Mouse (Mus musculus) heart, embryonic 13.5 days (tissue): ENCODE results near the gene Gm36210. TPM values are rescaled to one million over a fixed set of nuclear protein-coding genes. Genes with fewer than 3 reads are reported as not detected.
A peak's percentile ranks its signal among the peaks of the same experiment; 100 is the strongest.

Source experiments
- ATAC-seq: fragments of 200-750 bp; cut with Nextera tagmentation; 2 replicates; pipeline ENCODE4 v1.8.0; 2017; ENCODE audit warnings: moderate TSS enrichment; ENCODE audit not compliant: insufficient number of reproducible peaks, low FRiP score, low TSS enrichment; ENCODE audit errors: extremely low read depth
- H3K27ac ChIP-seq: fragments of 300-500 bp; sonication (generic); replicated peaks from 2 replicates; pipeline ENCODE4 v1.5.1; 2015; ENCODE audit warnings: moderate library complexity, mild to moderate bottlenecking, inconsistent platforms
- H3K27me3 ChIP-seq: fragments of 300-500 bp; sonication (generic); replicated peaks from 2 replicates; pipeline ENCODE4 v1.6.1; 2015; ENCODE audit warnings: mild to moderate bottlenecking, inconsistent platforms
- H3K36me3 ChIP-seq: fragments of 300-500 bp; sonication (generic); 2 replicates; pipeline ENCODE4 v1.6.1; 2015; ENCODE audit warnings: mild to moderate bottlenecking, inconsistent platforms
- H3K4me1 ChIP-seq: fragments of 300-500 bp; sonication (generic); 2 replicates; pipeline ENCODE4 v1.6.1; 2015; ENCODE audit warnings: inconsistent platforms
- H3K4me2 ChIP-seq: fragments of 300-500 bp; sonication (generic); 2 replicates; pipeline ENCODE4 v1.6.1; 2015; ENCODE audit warnings: inconsistent platforms, mild to moderate bottlenecking, moderate library complexity
- H3K4me3 ChIP-seq: fragments of 300-500 bp; sonication (generic); 2 replicates; pipeline ENCODE4 v1.5.1; 2015; ENCODE audit warnings: moderate library complexity, mild to moderate bottlenecking, inconsistent platforms
- H3K9ac ChIP-seq: fragments of 300-500 bp; sonication (generic); 2 replicates; pipeline ENCODE4 v1.6.1; 2015; ENCODE audit warnings: inconsistent platforms, mild to moderate bottlenecking, moderate library complexity
- H3K9me3 ChIP-seq: fragments of 300-500 bp; sonication (generic); 2 replicates; pipeline ENCODE4 v1.6.1; 2016; ENCODE audit warnings: inconsistent platforms
- WGBS: fragments of 180-500 bp; shearing (Covaris S2); methylation state at CpG from one replicate; pipeline ENCODE4 v1.1.7; 2015; ENCODE audit warnings: mixed read lengths; 5-methylcytosine and 5-hydroxymethylcytosine counted together
- polyA plus RNA-seq: library from polyadenylated mRNA; unstranded; fragments of >200 nt; fragmentation: Nextera tagmentation; extraction: Ambion mirVana; gene quantifications from 2 replicates; pipeline ENCODE4 v1.2.1, GENCODE M21; 2015

Gene Gm36210
- polyA plus RNA-seq, 1 experiment from 2014 or later = not detected

GRCm38 (mm10) chr7:4934160-4934914, 28.0 kb upstream of the Gm36210 start:
- H3K4me2 ChIP-seq = no peak overlapping the region
- H3K9me3 ChIP-seq = no peaks in the 10 kb centered on the region
- no peak for ATAC-seq
- H3K36me3 ChIP-seq = no peaks in the 10 kb centered on the region
- H3K4me3 ChIP-seq = no peak overlapping the region
- 60% methylated on average over 4 of the region's 4 CpGs for WGBS
- no peak overlapping the region for H3K27ac ChIP-seq
- H3K4me1 ChIP-seq = no peaks in the 10 kb centered on the region
- H3K27me3 ChIP-seq = no peaks in the 10 kb centered on the region; the same call in 1 of the 2 replicates
- H3K9ac ChIP-seq = no peak overlapping the region

- ATAC-seq = no peak
- H3K36me3 ChIP-seq = no peaks in the 10 kb centered on the region
- H3K9ac ChIP-seq = no peak overlapping the region
- H3K27me3 ChIP-seq = no peaks in the 10 kb centered on the region
- H3K4me3 ChIP-seq = no peak overlapping the region
- no peaks in the 10 kb centered on the region for H3K4me1 ChIP-seq
- no peaks in the 10 kb centered on the region for H3K9me3 ChIP-seq
- 62% methylated on average over 12 of the region's 12 CpGs for WGBS
- no peak overlapping the region for H3K27ac ChIP-seq
- H3K4me2 ChIP-seq = no peak overlapping the region
Observed at GRCm38 (mm10) chr7:4933103-4933502, 26.8 kb upstream of the Gm36210 start.

- Histone ChIP-seq H3K4me3 (no peak overlapping the region), H3K27me3 (peaks cover 4% of the 10 kb centered on the region; the same call in 1 of the 2 replicates), H3K9me3 (no peaks in the 10 kb centered on the region), H3K4me2 (no peak overlapping the region), H3K9ac (no peak overlapping the region), H3K4me1 (peaks cover 38% of the 10 kb centered on the region), H3K27ac (no peak overlapping the region), H3K36me3 (no peaks in the 10 kb centered on the region)
- 73% methylated on average over 17 of the region's 17 CpGs for WGBS
- no peak for ATAC-seq
Observed at GRCm38 (mm10) chr7:4928323-4928722, 22.0 kb upstream of the Gm36210 start.

GRCm38 (mm10) chr7:4927711-4928110, 21.4 kb upstream of the Gm36210 start:
- Histone ChIP-seq H3K4me1 (peaks cover 44% of the 10 kb centered on the region), H3K4me3 (no peak overlapping the region), H3K36me3 (no peaks in the 10 kb centered on the region), H3K27me3 (peaks cover 4% of the 10 kb centered on the region; the same call in 1 of the 2 replicates), H3K27ac (no peak overlapping the region), H3K9me3 (no peaks in the 10 kb centered on the region), H3K4me2 (no peak overlapping the region), H3K9ac (no peak overlapping the region)
- 60% methylated on average over 8 of the region's 8 CpGs for WGBS
- ATAC-seq = no peak

DNA sequence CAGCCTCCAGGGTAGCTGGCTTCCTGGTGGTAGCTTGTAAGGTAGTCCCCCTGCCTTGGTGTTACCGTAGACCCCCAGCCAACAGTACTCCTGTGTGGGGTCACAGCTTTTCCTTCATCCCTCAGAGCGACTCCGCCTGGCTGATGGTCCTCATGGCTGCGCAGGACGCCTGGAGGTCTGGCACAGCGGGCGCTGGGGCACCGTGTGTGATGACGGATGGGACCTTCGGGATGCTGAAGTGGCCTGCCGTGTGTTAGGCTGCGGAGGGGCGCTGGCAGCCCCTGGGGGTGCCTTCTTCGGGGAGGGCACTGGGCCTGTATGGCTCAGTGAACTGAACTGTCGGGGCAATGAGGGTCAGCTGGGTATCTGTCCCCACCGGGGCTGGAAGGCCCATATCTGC, 20.5 kb upstream of the Gm36210 start:
- Histone ChIP-seq H3K4me2 (no peak overlapping the region), H3K4me1 (peaks cover 53% of the 10 kb centered on the region), H3K9ac (peak overlapping the region; percentile 80; the same call in 1 of the 2 replicates), H3K27me3 (peaks cover 4% of the 10 kb centered on the region; the same call in 1 of the 2 replicates), H3K4me3 (no peak overlapping the region), H3K27ac (no peak overlapping the region), H3K36me3 (no peaks in the 10 kb centered on the region), H3K9me3 (no peaks in the 10 kb centered on the region)
- no peak for ATAC-seq
- 70% methylated on average over 16 of the region's 16 CpGs for WGBS

GRCm38 (mm10) chr7:4925441-4926381, 19.4 kb upstream of the Gm36210 start, which contains the start of gene Ssc5d:
Gene Ssc5d, plus strand, starts transcription at chr7:4925785.
- peak; percentile 4; the same call in 1 of the 2 replicates for ATAC-seq
- WGBS = 10% methylated on average over 6 of the region's 6 CpGs
- Histone ChIP-seq H3K4me1 (peaks cover 64% of the 10 kb centered on the region), H3K9ac (peak within 1 kb of the TSS; percentile 80; the same call in 1 of the 2 replicates), H3K9me3 (no peaks in the 10 kb centered on the region), H3K27ac (peak within 1 kb of the TSS; percentile 88), H3K36me3 (peaks cover 5% of the 10 kb centered on the region), H3K27me3 (peaks cover 4% of the 10 kb centered on the region; the same call in 1 of the 2 replicates), H3K4me2 (peak within 1 kb of the TSS; percentile 88), H3K4me3 (no peak within 1 kb of the TSS)

GRCm38 (mm10) chr7:4924891-4925301, 18.6 kb upstream of the Gm36210 start:
- H3K4me1 ChIP-seq = peaks cover 67% of the 10 kb centered on the region
- H3K9ac ChIP-seq = peak overlapping the region; percentile 80; the same call in 1 of the 2 replicates

DNA sequence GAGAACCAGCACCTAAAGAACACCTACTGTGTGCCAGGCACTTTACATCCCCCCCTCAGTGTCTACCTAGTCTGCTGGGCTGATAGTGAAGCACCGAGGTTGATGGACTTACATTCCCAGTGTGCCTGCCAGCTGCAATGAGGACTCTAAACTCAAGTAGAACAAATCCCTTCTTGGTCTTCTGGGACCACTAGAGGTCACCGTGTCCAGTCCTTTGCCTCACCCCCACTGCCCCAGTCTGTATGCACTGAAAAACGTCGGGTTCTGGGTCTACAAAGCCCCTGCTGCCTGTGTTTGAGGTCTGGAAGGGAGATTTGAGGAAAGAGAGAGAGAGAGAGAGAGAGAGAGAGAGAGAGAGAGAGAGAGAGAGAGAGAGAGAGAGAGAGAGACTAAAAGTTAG, 18.2 kb upstream of the Gm36210 start:
- H3K27ac ChIP-seq = peak overlapping the region; percentile 88
- peaks cover 17% of the 10 kb centered on the region for H3K36me3 ChIP-seq
- peak overlapping the region; percentile 88 for H3K4me2 ChIP-seq
- WGBS = 6% methylated on average over 4 of the region's 4 CpGs
- H3K4me1 ChIP-seq = peaks cover 67% of the 10 kb centered on the region
- H3K4me3 ChIP-seq = peak overlapping the region; percentile 48; the same call in 1 of the 2 replicates
- H3K27me3 ChIP-seq = peaks cover 4% of the 10 kb centered on the region; the same call in 1 of the 2 replicates
- peak overlapping the region; percentile 80 for H3K9ac ChIP-seq
- H3K9me3 ChIP-seq = no peaks in the 10 kb centered on the region
- ATAC-seq = no peak

More at GRCm38 (mm10) chr7:4924891-4925301, 18.6 kb upstream of the Gm36210 start:
- Histone ChIP-seq H3K27me3 (peaks cover 4% of the 10 kb centered on the region; the same call in 1 of the 2 replicates), H3K4me3 (no peak overlapping the region), H3K4me2 (peak overlapping the region; percentile 88), H3K27ac (peak overlapping the region; percentile 88), H3K36me3 (peaks cover 13% of the 10 kb centered on the region), H3K9me3 (no peaks in the 10 kb centered on the region)
- 8% methylated on average over 3 of the region's 4 CpGs for WGBS
- no peak for ATAC-seq

DNA sequence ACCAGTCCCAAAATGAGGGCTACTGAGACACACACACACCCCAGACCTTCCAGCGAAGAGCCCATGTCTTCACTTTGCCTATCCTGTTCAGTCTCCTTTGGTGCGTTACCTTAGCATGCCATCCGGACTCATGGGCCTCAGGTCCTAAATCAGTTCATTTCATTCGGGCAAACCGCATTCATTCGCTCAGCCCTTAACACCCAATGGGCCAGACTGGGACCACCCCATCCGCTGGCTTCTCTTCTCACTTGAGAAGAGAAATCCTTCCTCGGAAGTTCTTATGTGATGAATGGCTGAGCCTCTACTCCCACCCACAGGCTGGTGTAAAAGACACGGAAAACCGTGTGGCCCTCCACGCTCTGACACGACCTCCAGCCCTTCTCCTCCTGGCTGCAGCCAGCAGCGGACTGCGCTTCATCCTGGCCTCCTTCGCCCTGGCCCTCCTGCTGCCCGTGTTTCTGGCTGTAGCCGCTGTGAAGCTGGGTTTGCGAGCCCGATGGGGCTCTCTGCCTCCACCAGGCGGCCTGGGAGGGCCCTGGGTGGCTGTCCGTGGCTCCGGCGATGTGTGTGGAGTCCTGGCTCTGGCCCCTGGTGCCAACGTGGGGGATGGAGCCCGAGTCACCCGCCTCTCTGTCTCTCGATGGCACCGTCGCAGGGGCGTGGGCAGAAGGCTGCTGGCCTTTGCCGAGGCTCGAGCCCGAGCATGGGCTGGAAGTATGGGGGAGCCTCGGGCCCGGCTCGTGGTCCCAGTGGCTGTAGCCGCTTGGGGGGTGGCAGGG, 17.5 kb upstream of the Gm36210 start:
- Histone ChIP-seq H3K4me1 (peaks cover 67% of the 10 kb centered on the region), H3K27me3 (peaks cover 4% of the 10 kb centered on the region; the same call in 1 of the 2 replicates), H3K4me2 (peak overlapping the region; percentile 88), H3K27ac (peak overlapping the region; percentile 88), H3K4me3 (peak overlapping the region; percentile 48), H3K9ac (peak overlapping the region; percentile 80), H3K36me3 (peaks cover 24% of the 10 kb centered on the region), H3K9me3 (no peaks in the 10 kb centered on the region)
- WGBS = 5% methylated on average over 37 of the region's 37 CpGs
- ATAC-seq = no peak

- peak overlapping the region; percentile 88 for H3K27ac ChIP-seq
- peak overlapping the region; percentile 88 for H3K4me2 ChIP-seq
- peak overlapping the region; percentile 48 for H3K4me3 ChIP-seq
- H3K4me1 ChIP-seq = peaks cover 67% of the 10 kb centered on the region
- no peak for ATAC-seq
- peaks cover 31% of the 10 kb centered on the region for H3K36me3 ChIP-seq
- H3K9ac ChIP-seq = peak overlapping the region; percentile 80
- H3K27me3 ChIP-seq = peaks cover 4% of the 10 kb centered on the region; the same call in 1 of the 2 replicates
- H3K9me3 ChIP-seq = no peaks in the 10 kb centered on the region
- WGBS = 1% methylated on average over 14 of the region's 14 CpGs
Observed at GRCm38 (mm10) chr7:4922931-4923565, 16.7 kb upstream of the Gm36210 start.
